14 mouse cellular contexts compared by ENCODE assay signal in genomic region chr14:122489041-122489440, GRCm38 (mm10). TPM values are rescaled to one million over a fixed set of nuclear protein-coding genes. Genes with fewer than 3 reads are reported as not detected.
DNase-seq lines count a peak whose midpoint lies in the region; ATAC-seq and TF ChIP-seq lines count a peak whose summit lies in the region.
"Had no signal": no experiment of that assay in that cellular context is flagged by ENCODE, and none has a peak within 500 bp of the region (broad histone marks: within the 10 kb centered on the region; RNA-seq: fewer than 3 reads in every experiment).

No protein-coding gene starts in this region.

- H3K36me3 ChIP-seq in embryonic facial prominence, embryonic 14.5 days (ENCODE audit: control insufficient read depth, insufficient read depth, low read length) = no peaks in the 10 kb centered on the region

- H3K9me3 ChIP-seq in embryonic facial prominence, embryonic 14.5 days (ENCODE audit: control insufficient read depth, low read length) = 0 out of 2 replicates have a peak, but pooled peaks cover 3% of the 10 kb centered on the region

- no peak overlapping the region for H3K9ac ChIP-seq in embryonic facial prominence, embryonic 14.5 days (ENCODE audit: low read depth, low read length)

- DNase-seq in layer of hippocampus, adult 2 months (ENCODE audit: low spot score in 2 of 2) = no peak
- no peak for DNase-seq in layer of hippocampus, postnatal 10 days (ENCODE audit: low spot score in 2 of 2)
- DNase-seq in embryonic facial prominence, embryonic 14.5 days (ENCODE audit: low spot score) = no peak
- DNase-seq in induced T-regulatory cell, adult 2 months (ENCODE audit: low read depth) = peak; percentile 34
- DNase-seq in retina, embryonic 14.5 days (ENCODE audit: low spot score) = peak; percentile 55
- DNase-seq in gastrocnemius, postnatal 4 days (ENCODE audit: low spot score in 2 of 2) = no peak
- no peak for DNase-seq in adrenal gland, postnatal 10 days
- no peak for DNase-seq in liver
- DNase-seq: adrenal gland, postnatal 25 days had no signal

- H3K27ac ChIP-seq in layer of hippocampus, adult 2 months = peak overlapping the region; percentile 84
- no peak overlapping the region for H3K27ac ChIP-seq in embryonic facial prominence, embryonic 14.5 days (replicated peaks; ENCODE audit: low read depth, low read length)

- H3K27me3 ChIP-seq in embryonic facial prominence, embryonic 14.5 days (replicated peaks; ENCODE audit: control insufficient read depth, insufficient read depth, low read length) = peaks cover 83% of the 10 kb centered on the region

- peak overlapping the region; percentile 18 for H3K4me3 ChIP-seq in layer of hippocampus, adult 2 months
- no peak overlapping the region for H3K4me3 ChIP-seq in embryonic facial prominence, embryonic 14.5 days (ENCODE audit: low read depth, low read length)
- H3K4me3 ChIP-seq: erythroblast, embryonic 14.5 days had no signal

- no peaks in the 10 kb centered on the region for H3K4me1 ChIP-seq in embryonic facial prominence, embryonic 14.5 days (ENCODE audit: control insufficient read depth, insufficient read depth, low read length)

- H3K4me2 ChIP-seq in embryonic facial prominence, embryonic 14.5 days (ENCODE audit: low read depth, low read length) = peak overlapping the region; percentile 3; the same call in 1 of the 2 replicates

- TF ChIP-seq CTCF in layer of hippocampus, adult 2 months (conservative IDR thresholded peaks at IDR 0.05) = no peak

- WGBS in embryonic facial prominence, embryonic 14.5 days = under 1% methylated on average over 5 of the region's 5 CpGs

- ATAC-seq in embryonic facial prominence, embryonic 14.5 days (ENCODE audit: low read depth) = no peak

RNA-seq across cellular contexts. Expression of gene Gm10837, which starts 1.3 kb away (rescaled TPM):
- total RNA-seq in layer of hippocampus, adult 2 months (2021) = not detected
- total RNA-seq in layer of hippocampus, postnatal 10 days (2021) = not detected
- 0.14 TPM in 1 of 2 replicates, not detected in the other for polyA plus RNA-seq in embryonic facial prominence, embryonic 14.5 days (2014; fragmentation: Nextera tagmentation; extraction: Ambion mirVana)
- not detected for total RNA-seq in gastrocnemius, postnatal 4 days (2021)
- total RNA-seq in adrenal gland, postnatal 10 days (2021) = not detected
- total RNA-seq: adrenal gland, postnatal 25 days; ES-E14 had no signal
- polyA plus RNA-seq: erythroblast, embryonic 14.5 days; heart, postnatal 0 days; lung, embryonic 16.5 days; testis, adult 2 months had no signal

RNA-seq across cellular contexts. Expression of gene Zic2, which starts 13.8 kb away (rescaled TPM):
- 10 to 100 TPM; 17.7 to 21.9 TPM for total RNA-seq in layer of hippocampus, adult 2 months (2021)
- 10 to 100 TPM; 23.7 to 25.4 TPM for total RNA-seq in layer of hippocampus, postnatal 10 days (2021)
- polyA plus RNA-seq in embryonic facial prominence, embryonic 14.5 days (2014; fragmentation: Nextera tagmentation; extraction: Ambion mirVana) = 1.6 TPM in 2 replicates
- total RNA-seq in gastrocnemius, postnatal 4 days (2021) = under 1 TPM in 1 of 2 experiments, not detected in 1; 0.18 TPM
- total RNA-seq in adrenal gland, postnatal 10 days (2021) = under 1 TPM; 0.15 to 0.21 TPM
- total RNA-seq: adrenal gland, postnatal 25 days had no signal
- polyA plus RNA-seq: erythroblast, embryonic 14.5 days; heart, postnatal 0 days; lung, embryonic 16.5 days had no signal

RNA-seq across cellular contexts. Expression of gene Zic5, which starts 23.6 kb away (rescaled TPM):
- total RNA-seq in layer of hippocampus, adult 2 months (2021) = 1 to 10 TPM; 3.9 to 4.4 TPM
- total RNA-seq in layer of hippocampus, postnatal 10 days (2021) = 1 to 10 TPM; 4.3 to 5.4 TPM
- 1.9 and 2.1 TPM in 2 replicates for polyA plus RNA-seq in embryonic facial prominence, embryonic 14.5 days (2014; fragmentation: Nextera tagmentation; extraction: Ambion mirVana)
- not detected for total RNA-seq in gastrocnemius, postnatal 4 days (2021)
- total RNA-seq in adrenal gland, postnatal 10 days (2021) = not detected
- total RNA-seq: adrenal gland, postnatal 25 days had no signal
- polyA plus RNA-seq: heart, postnatal 0 days; lung, embryonic 16.5 days had no signal

RNA-seq across cellular contexts. Expression of gene Gm5089, which starts 38.1 kb away (rescaled TPM):
- under 1 TPM; 0.17 to 0.36 TPM for total RNA-seq in layer of hippocampus, adult 2 months (2021)
- total RNA-seq in layer of hippocampus, postnatal 10 days (2021) = under 1 TPM; 0.23 to 0.38 TPM
- polyA plus RNA-seq in embryonic facial prominence, embryonic 14.5 days (2014; fragmentation: Nextera tagmentation; extraction: Ambion mirVana) = not detected in 2 replicates
- total RNA-seq in gastrocnemius, postnatal 4 days (2021) = not detected
- total RNA-seq in adrenal gland, postnatal 10 days (2021) = not detected
- total RNA-seq: adrenal gland, postnatal 25 days had no signal
- polyA plus RNA-seq: erythroblast, embryonic 14.5 days; heart, postnatal 0 days; lung, embryonic 16.5 days; testis, adult 2 months had no signal

RNA-seq across cellular contexts. Expression of gene Pcca, which starts 45.1 kb away (rescaled TPM):
- total RNA-seq in layer of hippocampus, adult 2 months (2021) = 10 to 100 TPM; 41.2 to 44.3 TPM
- 10 to 100 TPM; 32.5 to 49.2 TPM for total RNA-seq in layer of hippocampus, postnatal 10 days (2021)
- 23.1 and 23.2 TPM in 2 replicates for polyA plus RNA-seq in embryonic facial prominence, embryonic 14.5 days (2014; fragmentation: Nextera tagmentation; extraction: Ambion mirVana)
- 10 to 100 TPM; 28.4 to 29.2 TPM for total RNA-seq in gastrocnemius, postnatal 4 days (2021)
- 100 to 1,000 TPM; 167 to 170 TPM for total RNA-seq in adrenal gland, postnatal 10 days (2021)

Comparison
In these comparisons a context has a peak if more than half of its experiments do, and no peak if none do; other contexts are left out.
1. DNase-seq: peak in induced T-regulatory cell, adult 2 months (single experiment) and retina, embryonic 14.5 days (single experiment); none in layer of hippocampus, adult 2 months (0 of 2), layer of hippocampus, postnatal 10 days (0 of 2), embryonic facial prominence, embryonic 14.5 days (single experiment), gastrocnemius, postnatal 4 days (0 of 2), adrenal gland, postnatal 10 days (single experiment) and liver (single experiment).
2. RNA of gene Zic2, which starts 13.8 kb away (total RNA-seq): 23.7 to 25.4 TPM in layer of hippocampus, postnatal 10 days and 17.7 to 21.9 TPM in layer of hippocampus, adult 2 months; 0.15 to 0.21 TPM in adrenal gland, postnatal 10 days and 0.18 TPM in gastrocnemius, postnatal 4 days; every median in the first group is over 10 times any median in the second.
3. RNA of gene Zic5, which starts 23.6 kb away (total RNA-seq): 4.3 to 5.4 TPM in layer of hippocampus, postnatal 10 days and 3.9 to 4.4 TPM in layer of hippocampus, adult 2 months; not detected in adrenal gland, postnatal 10 days and not detected in gastrocnemius, postnatal 4 days; every median in the first group is over 4 times any median in the second.